Mouse (Mus musculus): ENCODE measurements around the gene Tab1. TPM values are rescaled to one million over a fixed set of nuclear protein-coding genes. Genes with fewer than 3 reads are reported as not detected.

Gene Tab1
- total RNA-seq, 2 experiments from 2014 or later, result 29.7 to 31.4 TPM

DNA sequence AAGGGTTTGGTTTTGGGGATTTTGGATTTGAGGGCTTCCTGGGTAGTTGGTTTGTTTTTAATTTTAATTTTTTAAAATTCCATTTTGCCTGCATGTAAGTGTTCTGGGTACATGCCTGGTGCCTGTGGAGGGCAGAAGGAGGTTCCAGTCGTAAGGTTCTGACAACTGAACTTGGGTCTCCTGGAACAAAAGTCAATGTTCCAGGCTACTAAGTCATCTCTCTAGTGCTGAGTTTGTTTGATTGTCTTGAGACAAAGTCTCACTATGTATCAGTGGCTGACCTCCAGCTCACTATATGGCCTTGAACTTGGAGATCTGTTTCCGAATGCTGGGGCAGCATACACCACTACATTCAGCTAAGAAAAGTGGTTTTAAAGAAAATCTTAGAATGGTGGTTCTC lies 2.6 kb downstream of the Tab1 start:
- DNase-seq (ENCODE audit: low spot score in 2 of 2), result no peak

DNA sequence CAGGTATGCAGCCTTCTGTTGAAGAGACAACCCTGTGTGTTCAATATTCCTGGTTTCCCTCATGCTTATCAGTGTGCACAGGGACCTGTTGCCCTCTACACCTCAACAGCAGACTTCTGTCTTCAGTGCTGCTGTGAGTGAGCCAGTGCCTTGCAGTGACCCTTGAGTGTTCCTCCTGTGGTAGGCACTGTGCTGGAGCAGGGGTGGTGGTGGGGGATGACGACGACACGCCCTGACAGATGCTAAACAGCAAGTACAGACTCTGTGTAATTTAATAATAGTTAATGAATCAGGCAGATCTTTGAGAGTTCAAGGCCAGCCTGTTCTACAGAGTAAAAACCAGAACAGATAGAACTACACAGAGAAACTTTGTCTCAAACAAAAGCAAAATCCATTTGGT lies 3.7 kb downstream of the Tab1 start:
- DNase-seq (ENCODE audit: low spot score in 2 of 2), result no peak

DNA sequence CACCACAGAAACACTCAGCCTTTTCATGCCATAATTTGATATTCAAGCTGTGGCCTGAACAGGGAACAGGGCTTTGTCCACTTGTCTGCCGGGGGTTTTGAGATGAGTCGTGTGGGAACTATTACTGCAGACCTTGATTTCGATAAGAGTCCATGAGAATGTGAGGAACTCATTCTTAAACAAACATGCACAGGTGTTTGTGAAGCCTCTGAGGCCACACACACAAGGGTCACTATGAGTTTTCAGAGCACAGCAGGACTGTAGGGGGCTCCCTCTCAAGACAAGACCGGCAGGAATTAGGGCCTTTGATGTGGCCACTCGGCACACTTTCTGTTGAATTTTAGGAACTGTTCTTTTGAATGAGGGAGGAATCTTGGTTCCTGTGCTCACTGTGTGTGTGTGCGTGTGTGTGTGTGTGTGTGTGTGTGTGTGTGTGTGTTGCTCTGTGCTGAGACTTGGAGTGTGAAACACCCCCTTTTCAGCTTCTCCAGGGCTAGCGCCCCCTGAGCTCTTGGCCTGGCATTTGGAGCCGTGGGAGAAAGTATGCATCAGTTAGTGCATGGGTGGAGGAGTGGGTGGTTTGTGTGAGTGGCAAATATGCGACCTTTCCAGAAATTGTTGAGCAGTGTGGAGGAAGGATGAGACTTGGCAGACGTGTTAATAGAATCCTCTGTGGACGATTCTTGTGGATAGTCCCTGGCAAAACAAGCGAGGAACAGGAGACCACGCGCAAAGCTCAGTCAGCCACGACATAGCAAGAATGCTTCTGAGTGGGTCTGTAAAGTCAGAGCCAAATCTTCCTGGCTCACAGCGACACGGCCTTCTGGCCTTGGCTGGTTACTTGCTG lies 5.2 kb downstream of the Tab1 start:
- peak; percentile 43 to 58 for DNase-seq (ENCODE audit: low spot score in 2 of 2)

DNA sequence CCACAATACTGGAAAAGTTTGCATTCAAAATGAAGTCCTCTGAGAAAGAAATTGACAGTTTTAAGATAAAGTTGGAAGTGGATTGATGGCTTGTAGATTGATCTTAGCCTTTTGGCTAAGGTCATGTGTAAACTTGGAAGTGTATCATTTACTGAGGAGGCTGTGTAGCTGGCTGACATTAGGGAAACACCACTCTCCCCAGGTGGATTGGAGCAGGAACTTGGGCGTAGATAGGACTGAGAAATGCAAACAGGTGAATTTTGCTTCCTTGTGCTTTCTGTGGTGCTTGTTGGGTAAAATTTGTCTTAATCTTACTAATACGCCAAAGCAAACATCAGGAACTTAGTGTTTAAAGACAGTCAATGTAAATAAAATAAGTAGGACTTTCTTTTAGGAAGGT lies 7.4 kb downstream of the Tab1 start:
- DNase-seq (ENCODE audit: low spot score in 2 of 2), result no peak

DNA sequence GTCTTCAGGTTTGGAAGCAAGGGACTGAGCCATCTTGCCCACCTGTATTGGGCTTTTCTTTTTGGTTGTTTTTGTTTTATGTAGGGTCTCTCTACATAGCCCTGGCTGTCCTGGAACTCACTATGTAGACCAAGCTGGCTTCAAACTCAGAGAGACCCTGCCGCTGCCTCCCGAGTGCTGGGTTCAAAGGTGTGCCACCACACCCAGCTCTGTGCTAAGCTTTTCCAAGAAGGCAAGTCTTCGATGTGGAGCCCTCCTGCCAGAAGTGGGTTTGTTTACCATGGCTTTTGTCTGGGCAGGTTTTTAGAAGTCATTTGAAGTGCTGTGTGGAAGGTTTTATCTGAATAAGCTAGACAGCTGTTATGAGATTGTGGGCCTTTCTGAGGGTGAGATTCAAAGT lies 8.0 kb downstream of the Tab1 start:
- no peak for DNase-seq (ENCODE audit: low spot score in 2 of 2)

DNA sequence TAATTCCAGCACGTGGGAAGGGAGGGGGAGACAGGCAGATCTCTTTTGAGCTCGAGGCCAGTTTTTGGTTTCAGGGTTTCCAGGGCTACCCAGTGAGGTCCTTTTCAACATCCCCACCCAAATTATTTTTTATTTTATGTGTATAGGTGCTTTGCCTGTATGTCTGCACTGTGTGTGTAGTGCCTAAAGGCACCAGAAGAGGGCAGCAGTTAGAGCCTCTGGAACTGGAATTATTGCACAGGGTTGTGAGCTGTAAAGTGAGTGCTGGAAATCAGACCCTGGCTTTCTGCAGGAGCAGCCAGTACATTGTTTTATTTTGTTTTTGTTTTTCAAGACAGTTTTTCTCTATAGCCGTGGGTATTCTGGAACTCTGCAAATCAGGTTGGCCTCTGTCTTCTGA lies 9.2 kb downstream of the Tab1 start:
- DNase-seq (ENCODE audit: low spot score in 2 of 2), result no peak

DNA sequence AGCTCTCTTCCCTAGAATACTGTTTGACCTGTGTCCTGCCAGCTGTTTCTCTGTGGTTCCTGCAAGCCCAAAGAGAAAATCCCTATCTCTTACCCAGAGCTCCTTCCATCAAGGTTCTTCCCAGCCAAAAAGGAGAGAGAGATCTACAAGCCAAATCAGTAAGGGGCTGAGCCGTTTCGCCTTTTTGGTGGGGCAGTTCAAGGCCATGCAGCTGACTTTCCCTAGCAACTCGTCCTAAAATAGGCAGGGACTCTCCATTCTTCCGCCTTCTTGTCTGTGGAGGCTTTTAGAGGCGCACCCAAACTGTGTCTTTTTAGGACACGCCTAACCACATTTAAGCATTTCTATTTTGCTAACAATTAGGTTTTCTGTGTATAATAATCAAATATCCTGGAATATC lies 10.8 kb downstream of the Tab1 start:
- DNase-seq (ENCODE audit: low spot score in 2 of 2), result no peak

DNA sequence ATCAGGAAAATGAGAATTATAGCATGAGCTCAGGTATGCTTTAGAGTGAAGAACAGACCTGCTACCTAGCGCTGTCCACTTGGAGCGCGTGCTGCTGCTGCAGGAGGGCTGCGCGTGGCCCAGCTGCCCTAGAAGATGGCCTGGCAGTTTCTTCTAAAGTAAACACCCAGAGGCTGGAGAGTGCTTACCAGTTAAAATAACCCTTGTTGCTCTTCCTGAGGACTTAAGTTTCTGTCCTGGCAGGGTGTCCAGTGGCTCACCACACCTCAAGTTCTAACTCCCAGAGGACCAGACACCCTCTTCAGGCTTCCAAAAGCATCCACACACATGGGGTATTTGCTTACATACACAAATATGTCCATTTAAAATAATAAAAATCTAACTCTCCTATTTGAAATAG lies 12.5 kb downstream of the Tab1 start:
- no peak for DNase-seq (ENCODE audit: low spot score in 2 of 2)

DNA sequence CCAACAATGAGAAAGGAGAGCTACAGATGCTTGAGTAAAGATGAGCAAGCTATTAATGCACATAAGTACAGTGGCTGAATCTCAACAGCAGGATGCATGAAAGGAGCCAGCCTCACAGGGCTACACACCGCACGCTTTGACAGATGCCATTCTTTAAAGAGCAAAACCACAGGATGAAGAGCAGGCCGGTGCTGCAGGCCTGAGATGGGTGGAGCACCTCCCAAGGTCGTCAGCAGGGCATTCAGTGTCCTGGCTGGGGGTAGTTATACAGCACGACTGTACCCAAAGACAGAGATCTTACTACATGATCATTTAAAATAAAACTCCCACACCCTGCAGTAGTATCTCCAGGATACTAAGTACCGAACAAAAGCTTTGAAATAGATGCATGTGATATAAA lies 13.2 kb downstream of the Tab1 start:
- no peak for DNase-seq (ENCODE audit: low spot score in 2 of 2)

DNA sequence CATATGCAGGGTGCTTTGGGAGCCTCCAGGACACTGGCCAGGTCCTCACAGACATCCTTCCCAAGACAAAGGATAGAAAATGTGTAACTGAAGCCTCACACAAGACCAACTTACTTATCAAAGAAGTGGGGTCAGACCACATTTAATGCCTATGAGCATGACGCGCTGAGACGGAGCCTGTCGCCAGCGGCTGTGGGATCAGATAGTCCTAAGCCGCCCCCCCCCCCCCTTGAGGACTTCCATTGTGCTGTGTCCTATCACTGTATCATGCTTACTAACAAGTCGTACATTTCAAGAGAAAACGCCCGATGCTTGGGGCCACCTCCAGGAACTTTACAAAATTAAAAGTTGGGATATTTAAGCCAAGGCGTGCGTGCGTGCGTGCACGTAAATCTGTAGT lies 14.2 kb downstream of the Tab1 start:
- no peak for DNase-seq (ENCODE audit: low spot score in 2 of 2)

DNA sequence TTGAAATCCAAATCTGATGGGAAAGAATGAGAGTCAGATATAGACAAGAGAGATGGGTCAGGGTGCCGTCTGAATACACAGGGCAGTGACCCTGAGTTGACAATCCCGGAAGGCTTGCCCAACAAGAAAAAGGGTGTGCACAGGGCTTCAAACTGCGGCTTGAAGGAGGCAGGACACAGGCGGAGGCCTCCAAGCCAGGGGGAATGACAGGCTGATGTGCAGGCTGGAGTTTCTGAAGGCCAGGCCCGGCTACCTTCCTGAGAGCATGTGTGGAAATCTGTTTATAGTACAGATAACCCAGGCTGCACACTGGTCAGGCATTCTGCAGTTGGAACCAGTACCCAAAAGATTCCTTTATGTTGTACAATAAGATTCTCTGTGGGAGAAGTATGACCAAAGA lies 14.6 kb downstream of the Tab1 start:
- no peak for DNase-seq (ENCODE audit: low spot score in 2 of 2)

DNA sequence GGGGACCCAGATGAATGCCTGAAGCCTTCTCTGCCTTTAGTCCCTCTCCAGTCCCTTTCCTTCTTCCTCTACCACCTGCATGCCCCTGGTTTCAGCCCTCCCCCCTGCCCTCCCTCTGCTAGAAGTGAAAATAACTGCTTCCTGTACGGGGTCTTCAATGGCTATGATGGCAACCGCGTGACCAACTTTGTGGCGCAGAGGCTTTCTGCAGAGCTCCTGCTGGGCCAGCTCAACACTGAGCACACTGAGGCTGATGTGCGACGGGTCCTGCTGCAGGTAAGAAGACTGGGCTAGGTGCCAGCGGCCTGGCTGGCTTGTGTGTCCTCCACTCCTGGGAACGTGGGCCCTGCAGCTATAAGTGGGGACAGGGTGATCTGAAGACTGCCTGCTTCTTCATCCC lies 15.6 kb downstream of the Tab1 start:
- no peak for DNase-seq (ENCODE audit: low spot score in 2 of 2)

DNA sequence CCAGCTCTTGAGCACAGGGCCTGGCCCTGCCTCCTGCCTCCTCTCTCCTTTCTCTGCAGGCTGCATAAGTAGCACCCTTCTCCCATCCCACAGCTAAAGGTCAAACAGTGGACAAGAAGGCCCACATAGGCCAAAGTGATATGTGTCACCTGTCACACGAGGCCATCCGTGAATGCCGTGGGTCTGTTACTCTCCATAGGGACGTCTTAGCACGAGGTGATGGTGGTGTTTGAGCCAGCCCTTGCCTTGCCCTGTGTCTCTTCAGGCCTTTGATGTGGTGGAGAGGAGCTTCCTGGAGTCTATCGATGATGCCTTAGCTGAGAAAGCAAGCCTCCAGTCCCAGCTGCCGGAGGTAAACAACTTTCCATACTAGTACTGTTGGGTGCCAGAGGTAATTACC lies 16.6 kb downstream of the Tab1 start:
- DNase-seq (ENCODE audit: low spot score in 2 of 2), result no peak

DNA sequence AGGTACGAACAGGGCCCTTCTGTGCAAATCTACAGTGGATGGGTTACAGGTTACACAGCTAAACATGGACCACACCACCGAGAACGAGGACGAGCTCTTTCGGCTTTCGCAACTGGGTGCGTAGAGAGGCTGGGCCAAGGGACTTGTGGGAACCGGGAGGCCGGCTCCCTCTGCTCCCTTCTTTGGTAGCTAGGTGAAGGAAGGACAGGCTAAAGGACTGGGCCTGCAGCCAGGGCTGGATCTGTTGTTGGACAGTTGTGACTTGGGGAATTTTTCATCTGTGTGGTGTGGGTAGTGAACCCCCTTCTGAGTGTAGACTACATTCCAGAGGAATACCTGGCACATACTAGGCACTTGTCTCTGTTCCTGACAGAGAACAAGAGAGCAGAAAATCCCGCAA lies 19.7 kb downstream of the Tab1 start:
- no peak for DNase-seq (ENCODE audit: low spot score in 2 of 2)

DNA sequence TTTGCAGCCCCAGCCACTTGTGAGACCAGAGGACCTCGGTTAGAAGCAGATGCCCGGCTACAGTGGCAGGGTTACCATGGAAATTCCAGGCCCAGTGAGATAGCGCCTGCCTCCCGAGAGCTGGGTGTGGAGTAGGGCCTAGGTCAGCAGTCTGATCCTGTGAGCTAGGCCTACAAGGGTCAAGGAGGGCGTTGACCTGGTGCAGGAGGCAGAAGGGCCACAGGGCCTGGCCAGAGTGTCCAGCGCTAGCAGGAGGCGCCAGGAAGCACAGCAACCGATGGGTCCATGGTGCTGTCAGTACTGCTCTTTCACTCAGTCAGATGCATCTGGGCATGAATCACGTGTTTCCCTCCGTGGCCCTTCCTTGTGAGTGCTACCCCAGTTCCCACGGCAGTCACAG lies 20.8 kb downstream of the Tab1 start:
- no peak for DNase-seq (ENCODE audit: low spot score in 2 of 2)

DNA sequence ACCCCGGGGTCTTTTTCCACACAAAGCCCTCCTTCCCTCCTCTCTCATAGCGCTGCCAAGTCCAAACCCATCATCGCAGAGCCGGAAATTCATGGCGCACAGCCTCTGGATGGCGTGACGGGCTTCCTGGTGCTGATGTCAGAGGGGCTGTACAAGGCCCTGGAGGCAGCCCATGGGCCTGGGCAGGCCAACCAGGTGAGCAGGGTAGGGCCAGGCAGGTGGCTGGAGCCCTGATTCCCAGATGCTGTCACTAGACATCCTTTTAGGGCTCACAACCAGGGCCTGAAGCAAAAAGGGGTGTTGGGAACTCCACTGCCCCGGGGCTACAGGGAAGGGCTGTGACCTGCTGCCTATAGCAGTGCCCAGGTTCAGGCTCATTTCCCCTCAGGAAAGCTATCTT lies 22.8 kb downstream of the Tab1 start:
- DNase-seq (ENCODE audit: low spot score in 2 of 2), result no peak

DNA sequence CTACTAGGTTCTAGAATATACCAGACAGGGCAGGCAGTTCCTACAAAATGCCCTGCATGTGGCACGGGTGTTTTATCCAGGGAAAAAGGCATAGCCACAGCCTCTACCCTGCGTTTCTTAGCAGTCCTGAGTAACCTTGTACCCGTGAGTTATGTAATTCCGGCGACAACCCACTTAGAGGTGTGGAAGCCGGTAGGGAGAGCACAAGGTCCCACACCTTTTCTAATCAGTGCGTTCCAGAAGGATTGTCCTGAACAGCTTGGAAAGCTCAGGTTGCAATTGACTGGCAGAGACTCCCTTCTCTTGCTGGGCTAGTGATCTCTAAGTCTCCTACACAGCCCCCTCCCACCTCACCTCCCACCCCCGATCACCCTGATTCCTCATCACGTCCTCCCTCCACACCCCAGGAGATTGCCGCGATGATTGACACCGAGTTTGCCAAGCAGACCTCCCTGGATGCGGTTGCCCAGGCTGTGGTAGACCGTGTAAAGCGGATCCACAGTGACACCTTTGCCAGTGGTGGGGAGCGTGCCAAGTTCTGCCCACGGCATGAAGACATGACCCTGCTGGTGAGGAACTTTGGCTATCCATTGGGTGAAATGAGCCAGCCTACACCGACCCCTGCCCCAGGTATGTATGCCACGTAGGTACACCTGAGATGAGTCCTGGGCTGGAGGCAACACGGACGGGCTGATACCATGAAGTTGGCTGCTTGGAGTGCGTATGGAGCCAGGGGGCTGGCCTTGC lies 24.4 kb downstream of the Tab1 start:
- no peak for DNase-seq (ENCODE audit: low spot score in 2 of 2)

DNA sequence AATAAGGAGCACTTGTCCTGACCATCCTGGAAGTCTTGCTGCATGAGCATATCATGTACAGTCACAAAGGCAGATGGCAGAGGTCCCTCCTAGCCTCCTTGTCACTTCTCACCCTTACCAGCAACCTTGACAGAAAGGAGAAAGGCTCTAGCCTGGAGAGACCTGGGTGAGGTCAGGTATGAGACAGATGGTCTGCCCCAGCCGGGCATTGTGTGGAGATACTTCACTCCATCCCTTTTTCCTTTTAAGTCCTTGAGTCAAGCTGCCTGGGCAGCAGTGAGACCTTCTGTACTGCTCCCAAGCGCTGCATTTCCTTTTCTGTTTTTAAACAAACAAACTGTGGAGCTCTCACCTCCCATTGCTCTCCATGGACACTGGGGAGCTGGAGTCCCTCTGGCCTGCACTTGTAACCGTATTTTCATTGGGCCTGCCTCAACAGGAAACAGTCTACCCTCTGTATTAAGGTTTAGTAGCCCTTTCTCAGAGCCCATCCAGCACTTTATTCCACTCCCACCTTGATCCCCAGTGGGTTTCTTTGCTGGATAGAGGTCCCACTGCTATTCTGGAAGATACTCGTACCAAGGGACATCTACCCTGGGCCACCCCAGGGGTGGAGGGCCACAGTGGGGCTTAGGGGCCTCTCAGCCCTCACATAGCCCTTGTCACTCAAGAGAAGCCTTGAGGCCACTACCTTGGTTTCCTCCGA lies 25.2 kb downstream of the Tab1 start:
- DNase-seq (ENCODE audit: low spot score in 2 of 2), result no peak

DNA sequence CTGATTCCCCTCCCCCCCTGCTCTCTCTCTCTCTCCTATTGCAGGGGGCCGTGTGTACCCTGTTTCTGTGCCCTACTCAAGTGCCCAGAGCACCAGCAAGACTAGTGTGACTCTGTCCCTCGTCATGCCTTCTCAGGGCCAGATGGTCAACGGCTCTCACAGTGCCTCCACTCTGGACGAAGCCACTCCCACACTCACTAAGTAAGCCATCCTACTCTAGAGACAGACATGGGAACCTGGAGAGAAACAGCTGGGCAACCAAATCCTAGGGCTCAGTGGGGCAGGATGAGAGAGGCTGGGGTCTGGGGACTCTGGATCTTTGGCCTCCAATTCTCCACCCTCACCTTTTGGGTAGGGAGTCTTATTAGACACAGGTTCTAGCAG lies 25.8 kb downstream of the Tab1 start:
- DNase-seq (ENCODE audit: low spot score in 2 of 2), result no peak

DNA sequence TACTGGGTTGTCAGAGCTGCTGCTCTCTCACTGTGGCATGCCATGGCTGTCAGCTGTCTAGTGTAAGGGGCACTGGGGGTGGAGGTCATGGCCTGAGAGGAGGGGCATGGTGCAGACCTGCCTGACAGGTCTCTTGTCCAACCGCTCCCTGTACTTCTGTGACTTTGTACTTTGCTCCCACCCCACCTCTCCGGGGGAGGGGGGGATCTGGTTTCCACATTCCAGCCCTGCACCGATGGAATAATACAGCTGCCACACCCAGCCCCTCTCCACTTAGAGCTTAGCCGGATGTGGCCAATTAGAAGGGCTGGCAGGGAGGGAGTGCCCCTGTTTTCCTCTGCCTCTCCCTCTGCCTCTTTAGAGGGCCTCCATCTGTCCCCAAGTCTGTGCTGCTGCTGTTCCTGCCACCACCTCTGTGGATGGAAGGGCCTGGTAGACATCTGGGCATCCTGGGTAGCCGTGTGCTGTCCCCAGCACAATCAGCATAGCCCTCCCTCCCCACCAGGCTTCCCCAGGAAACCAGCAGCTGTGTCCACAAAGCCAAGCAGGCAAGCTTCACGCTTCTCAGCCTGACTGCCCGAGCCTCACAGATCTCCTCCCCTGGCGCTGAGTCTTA lies 26.5 kb downstream of the Tab1 start:
- DNase-seq (ENCODE audit: low spot score in 2 of 2), result no peak

DNA sequence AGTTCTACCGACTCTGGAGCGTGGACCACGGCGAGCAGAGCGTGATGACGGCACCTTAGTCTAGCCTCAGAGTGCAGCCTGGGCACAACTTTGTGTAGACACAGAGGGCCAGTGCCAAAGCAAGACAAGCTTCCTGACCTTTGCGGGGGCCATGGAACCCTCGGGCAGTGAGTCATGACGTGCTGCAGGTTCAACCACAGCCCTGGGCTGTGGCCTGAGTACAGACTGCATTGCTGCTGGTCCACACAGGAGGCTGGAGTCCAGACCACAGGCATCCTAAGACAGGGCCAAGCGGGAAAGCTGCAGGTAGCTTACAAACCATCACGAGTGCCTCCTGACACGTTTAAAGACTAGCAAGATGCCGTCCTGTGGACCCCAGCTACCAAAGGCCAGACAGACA lies 27.3 kb downstream of the Tab1 start:
- DNase-seq (ENCODE audit: low spot score in 2 of 2), result no peak

DNA sequence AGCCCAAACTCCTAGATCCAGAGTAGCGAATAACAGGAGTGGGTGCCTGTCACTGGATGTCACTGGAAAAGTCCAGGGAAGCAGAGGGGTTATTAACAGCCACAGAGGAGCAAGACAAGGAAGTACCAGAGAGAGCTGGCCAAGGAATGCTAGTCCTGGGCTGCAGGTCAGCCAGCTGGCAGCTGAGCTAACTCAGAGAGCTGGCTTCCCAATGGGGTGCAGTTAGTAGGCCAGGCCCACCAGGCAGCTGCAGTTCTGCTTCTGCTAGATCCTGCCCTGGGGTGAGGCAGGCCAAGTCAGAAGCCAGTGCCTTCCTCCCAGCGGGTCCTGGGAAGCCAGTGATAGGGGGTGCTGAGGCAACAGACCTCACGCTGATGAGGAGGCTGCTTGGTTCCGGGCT lies 27.8 kb downstream of the Tab1 start:
- peak in 1 of 2 experiments; percentile 37 for DNase-seq (ENCODE audit: low spot score in 2 of 2)
